Mouse (Mus musculus) megakaryocyte progenitor cell, adult 5-6 weeks (primary cell): ENCODE data around the gene Ddx27. TPM values are rescaled to one million over a fixed set of nuclear protein-coding genes. Genes with fewer than 3 reads are reported as not detected.

ENCODE experiments used
- ATAC-seq: replicated peaks from 2 replicates; pipeline ENCODE4 v1.8.0; 2016; ENCODE audit warnings: mild to moderate bottlenecking, moderate TSS enrichment, inconsistent platforms; ENCODE audit not compliant: poor library complexity
- total RNA-seq, 2 experiments: library from RNA; stranded (forward) in 1 of 2; stranded (reverse) in 1 of 2; fragments of 157-497, 149-512 nt in 1 of 2; fragments of 200-1000 nt in 1 of 2; gene quantifications; 2 replicates each; pipeline versions ENCODE4 v1.2.3 to v1.2.4; 2015 to 2017

The Ddx27 gene
- 34.4 and 35.0 TPM in 2 replicates for total RNA-seq (2015)
- 105 and 132 TPM in 2 replicates for total RNA-seq (2017)

GRCm38 (mm10) chr2:167014702-167015381, at the start of gene Ddx27:
Gene Ddx27, plus strand, starts transcription at chr2:167015193.
- ATAC-seq = peak; percentile 98

DNA sequence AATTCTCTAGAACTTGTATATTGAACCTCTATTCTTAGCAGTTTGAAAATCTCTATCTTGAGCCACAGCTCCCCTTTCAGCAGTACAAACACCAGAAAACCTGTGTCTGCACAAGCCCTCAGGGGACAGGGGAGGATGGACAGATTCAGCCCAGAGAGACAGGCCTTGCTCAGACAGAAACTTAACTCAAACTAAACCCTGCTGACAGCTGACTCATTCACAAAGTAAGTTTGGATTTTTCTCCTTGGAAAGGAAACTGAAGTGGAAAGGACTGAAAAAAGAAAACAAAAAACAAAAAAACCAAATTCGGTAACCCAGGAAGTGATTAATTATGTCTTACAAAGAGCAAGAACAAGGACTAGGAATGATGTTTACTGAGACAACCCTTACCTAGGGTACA, 41.8 kb upstream of the Ddx27 start:
- no peak for ATAC-seq

- peak; percentile 44 for ATAC-seq
These were observed 40.7 kb upstream of the Ddx27 start for GRCm38 (mm10) chr2:166974177-166974872.

DNA sequence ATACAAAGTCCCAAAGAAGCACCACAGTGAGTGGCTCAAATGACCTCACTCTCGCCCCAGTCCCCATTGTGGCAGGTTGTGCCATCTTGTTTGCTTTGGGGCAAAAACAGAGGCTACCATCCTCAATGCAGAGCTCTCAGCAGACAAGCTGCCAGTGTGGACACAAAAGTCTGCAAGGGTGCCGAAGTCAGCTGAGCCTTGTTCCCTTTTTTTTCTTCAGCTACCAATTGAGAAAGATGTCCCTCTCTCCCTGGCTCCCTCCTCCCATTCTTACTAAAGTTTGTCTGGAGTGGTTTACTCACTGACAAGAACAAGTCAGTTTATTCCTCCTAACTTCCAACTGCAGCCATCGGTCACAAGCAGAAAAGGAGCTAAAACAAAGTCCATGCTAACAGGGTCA, 38.6 kb upstream of the Ddx27 start:
- ATAC-seq = peak; percentile 56

DNA sequence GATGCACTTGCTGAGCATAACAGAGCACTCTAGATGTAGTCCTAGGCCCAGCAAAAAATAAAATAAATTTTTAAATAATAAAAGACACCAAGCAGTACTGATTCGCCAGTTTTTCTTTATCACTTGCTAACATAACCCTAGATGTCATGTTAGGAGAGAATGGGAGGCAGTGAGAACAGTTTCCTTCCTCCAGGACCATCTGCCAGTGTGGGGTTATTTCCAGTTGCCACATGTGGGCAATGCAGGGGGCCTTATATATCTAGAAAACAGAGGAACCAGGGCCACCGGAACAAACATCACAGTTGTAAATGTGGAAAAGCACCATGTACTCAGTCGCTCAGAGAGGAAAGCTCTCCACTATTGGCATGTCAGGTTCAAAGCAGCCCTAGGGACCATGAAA, 37.5 kb upstream of the Ddx27 start:
- ATAC-seq = peak; percentile 43

DNA sequence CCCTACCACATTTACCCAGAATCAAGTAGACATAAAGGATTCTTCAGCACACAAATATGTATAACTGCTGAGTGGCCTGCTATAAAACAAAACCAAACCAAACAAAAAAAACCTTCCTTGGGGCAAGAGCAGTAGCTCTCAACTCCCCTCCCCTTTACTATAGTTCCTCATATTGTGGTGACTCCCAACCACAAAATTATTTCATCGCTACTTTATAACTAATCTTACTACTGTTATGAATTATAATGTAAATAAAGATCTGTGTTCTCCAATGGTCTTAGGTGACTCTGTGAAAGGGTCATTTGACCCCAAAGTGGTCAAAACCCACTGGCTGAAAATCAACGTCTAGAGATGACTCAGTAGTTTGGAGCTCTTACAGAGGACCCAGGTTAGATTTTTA, 34.8 kb upstream of the Ddx27 start:
- peak; percentile 48 for ATAC-seq

GRCm38 (mm10) chr2:166983351-166983894, 31.6 kb upstream of the Ddx27 start:
- peak; percentile 56 for ATAC-seq

- ATAC-seq = peak; percentile 20
These were observed 24.1 kb upstream of the Ddx27 start for GRCm38 (mm10) chr2:166990861-166991260.

DNA sequence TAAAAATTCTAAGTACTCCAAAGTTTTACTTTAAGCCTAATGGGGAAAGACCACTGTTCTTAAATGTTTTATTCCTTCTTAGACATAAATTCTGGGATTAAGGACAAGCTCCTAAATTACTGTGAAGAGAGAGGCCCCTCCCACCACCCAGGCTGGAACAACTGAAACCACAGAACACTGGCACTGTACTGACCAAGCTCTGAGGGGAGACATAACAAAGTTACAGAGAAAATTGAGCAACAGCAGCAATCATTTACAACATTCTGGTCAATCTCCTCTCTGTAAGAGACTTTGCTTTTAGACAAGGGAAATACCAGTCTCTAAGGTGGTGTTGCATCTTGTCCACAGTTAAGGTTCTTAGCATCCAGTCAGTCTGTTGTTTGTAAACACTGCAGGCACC, 23.0 kb upstream of the Ddx27 start:
- 0 out of 2 replicates have a peak, but pooled peaks have one; percentile 8 for ATAC-seq

DNA sequence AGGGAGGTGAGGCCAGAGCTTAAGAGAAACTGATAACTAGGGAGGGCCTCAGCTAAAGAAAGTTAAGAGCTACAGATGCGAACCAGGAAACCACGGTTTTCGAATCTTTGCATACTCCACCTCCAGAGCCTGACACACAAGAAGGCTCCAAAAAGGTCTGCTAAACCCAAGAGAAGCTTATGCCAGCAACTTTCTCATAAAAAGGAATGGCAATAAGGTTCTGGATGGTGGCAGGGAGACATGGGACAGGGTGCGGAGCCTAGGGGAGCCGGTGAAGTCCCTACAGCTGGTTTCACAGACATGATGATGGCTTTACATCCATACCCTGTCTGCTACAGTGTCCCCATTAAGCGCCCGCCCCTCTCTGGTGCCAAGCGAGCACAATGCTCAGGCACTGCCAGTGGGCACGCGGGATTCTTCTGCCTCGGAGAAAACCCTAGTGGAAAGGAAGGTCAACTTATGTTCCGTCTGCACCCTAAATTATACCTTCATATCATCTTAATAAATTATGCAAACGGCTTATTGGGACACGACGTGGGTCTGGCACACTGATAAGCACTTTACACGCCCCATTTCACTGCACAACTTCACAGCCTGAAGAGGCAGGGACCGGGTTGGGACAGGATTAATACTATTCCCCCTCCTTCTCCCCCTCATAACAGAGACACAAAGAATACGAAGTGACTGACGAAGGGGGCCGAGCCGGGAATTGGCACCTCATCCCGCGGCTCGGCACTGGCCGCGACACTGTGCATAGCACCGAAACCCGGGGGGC, 19.8 kb upstream of the Ddx27 start:
- ATAC-seq = peak; percentile 45

GRCm38 (mm10) chr2:166995796-166996532, 19.0 kb upstream of the Ddx27 start, which contains the start of gene Stau1:
Gene Stau1, minus strand, starts transcription at chr2:166996299.
- peak; percentile 85 for ATAC-seq

- ATAC-seq = peak; percentile 7
These were observed 18.5 kb upstream of the Ddx27 start for GRCm38 (mm10) chr2:166996533-166996894.

DNA sequence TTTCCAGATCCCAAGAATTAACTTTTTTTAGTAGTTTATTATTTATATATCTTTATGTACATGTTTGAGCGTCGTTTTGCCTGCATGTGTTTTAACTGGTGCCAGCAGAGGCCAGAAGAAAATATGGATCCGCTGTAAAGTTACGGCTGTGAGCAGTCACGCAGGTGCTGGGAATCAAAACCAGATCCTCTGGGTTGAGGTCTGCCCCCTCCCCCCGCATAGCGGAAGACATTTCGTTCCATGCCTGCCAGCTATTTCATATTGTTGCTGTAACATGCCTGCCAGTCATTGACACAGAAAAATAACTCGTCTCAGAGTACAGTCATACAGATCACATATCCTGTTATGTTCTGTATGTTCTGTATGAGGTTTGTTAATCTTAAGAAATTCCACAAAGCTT, 13.5 kb upstream of the Ddx27 start:
- ATAC-seq = no peak

GRCm38 (mm10) chr2:167004099-167004854, 10.7 kb upstream of the Ddx27 start:
- ATAC-seq = peak; percentile 90

- no peak for ATAC-seq
These were observed 8.6 kb upstream of the Ddx27 start for GRCm38 (mm10) chr2:167006355-167006754.

GRCm38 (mm10) chr2:167007001-167007491, 7.9 kb upstream of the Ddx27 start:
- ATAC-seq = no peak

- ATAC-seq = peak; percentile 27
These were observed 7.4 kb upstream of the Ddx27 start for GRCm38 (mm10) chr2:167007565-167007964.

DNA sequence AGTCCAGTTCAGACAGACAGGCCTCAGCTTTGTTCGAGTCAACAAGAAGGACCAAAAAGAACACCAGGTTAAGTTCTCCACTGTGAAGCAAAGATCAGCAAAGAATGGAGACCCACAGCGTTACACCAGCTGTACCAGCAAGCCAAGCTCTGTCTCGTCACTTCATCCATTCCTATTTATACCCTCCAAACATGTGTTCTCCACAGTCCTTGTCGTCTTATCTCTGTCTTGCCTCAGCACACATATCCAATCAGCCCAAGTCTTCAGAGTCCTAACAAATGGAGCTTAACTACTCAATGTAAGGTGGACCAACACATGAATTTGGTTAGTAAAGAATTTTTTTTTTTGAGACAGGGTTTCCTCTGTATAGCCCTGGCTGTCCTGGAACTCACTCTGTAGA, 5.5 kb upstream of the Ddx27 start:
- ATAC-seq = no peak

DNA sequence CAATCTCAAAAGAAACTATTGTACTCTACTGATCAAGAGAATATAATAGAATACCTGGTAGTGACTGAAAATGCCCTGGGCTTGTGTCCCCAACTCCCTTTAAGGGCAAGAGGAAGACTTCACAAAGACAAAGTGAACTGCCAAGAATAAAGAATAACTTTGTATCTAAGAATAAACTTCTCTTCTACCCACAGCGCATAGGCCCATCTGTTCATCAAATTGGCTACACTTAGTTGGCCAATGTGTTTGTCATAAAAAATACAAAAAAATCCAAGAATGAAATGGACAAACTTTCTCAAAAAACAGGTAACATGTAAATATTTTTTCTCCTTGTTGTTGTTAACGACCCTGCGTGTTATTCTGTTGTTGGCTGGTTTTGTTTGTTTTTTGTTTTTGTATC, 4.4 kb upstream of the Ddx27 start:
- no peak for ATAC-seq

GRCm38 (mm10) chr2:167015382-167015718, 357 bp downstream of the Ddx27 start:
- ATAC-seq = no peak
